Mouse (Mus musculus) lung, adult 2 months (tissue): Measurements from ENCODE around the gene Slc51a.

Source experiments
- CTCF ChIP-seq: fragments of 200-500 bp; IDR thresholded peaks from 2 replicates; pipeline ENCODE4 v1.5.1; 2011; ENCODE audit warnings: mild to moderate bottlenecking, low read length, control low read depth; ENCODE audit not compliant: insufficient read depth
- POLR2A ChIP-seq: fragments of 200-500 bp; IDR thresholded peaks from 2 replicates; pipeline ENCODE4 v1.6.1; 2011; ENCODE audit warnings: low read depth, mild to moderate bottlenecking, control low read depth, low read length, borderline replicate concordance; ENCODE audit errors: extremely low read depth

- no peak for TF ChIP-seq POLR2A
- TF ChIP-seq CTCF, result no peak
Measured at GRCm38 (mm10) chr16:32522578-32523194, 35.0 kb upstream of the Slc51a start.
